Mouse (Mus musculus) CH12.LX (cell line): ENCODE data around the gene Mettl27. TPM values are rescaled to one million over a fixed set of nuclear protein-coding genes. Genes with fewer than 3 reads are reported as not detected.
"Not testable (repeated sequence)": the region's sequence is repeated elsewhere in the genome, so short reads cannot be mapped to it uniquely, and the experiment has no call there.

Experiments used
- DNase-seq: peaks from one replicate; pipeline ENCODE4 v3.0.0-alpha.2; 2013; ENCODE audit errors: extremely low read depth
- H3K27ac ChIP-seq: 2 replicates; pipeline ENCODE4 v1.5.1; 2012; ENCODE audit warnings: low read depth, mild to moderate bottlenecking, control low read depth, moderate library complexity; ENCODE audit not compliant: insufficient read depth
- H3K27me3 ChIP-seq: replicated peaks from 2 replicates; pipeline ENCODE3; 2012; ENCODE audit warnings: inconsistent platforms
- H3K36me3 ChIP-seq, 2 experiments: replicated peaks in 1 of 2; 2 replicates each; pipeline versions ENCODE3 to v1.6.1; 2012; ENCODE audit warnings: inconsistent platforms in 1 of 2, low read length in 1 of 2, mild to moderate bottlenecking in 1 of 2, mixed read lengths in 1 of 2, moderate library complexity in 1 of 2; ENCODE audit not compliant: control insufficient read depth in 1 of 2, insufficient read depth in 1 of 2
- H3K4me1 ChIP-seq, 2 experiments: 2 replicates each; pipeline ENCODE4 v1.6.1; 2012; ENCODE audit warnings: inconsistent platforms in 1 of 2, moderate library complexity in 1 of 2; ENCODE audit not compliant: insufficient read depth in 2 of 2, control insufficient read depth in 1 of 2
- H3K4me2 ChIP-seq: 2 replicates; pipeline ENCODE4 v1.6.1; 2012; ENCODE audit warnings: low read depth, mild to moderate bottlenecking, control low read depth; ENCODE audit not compliant: poor library complexity, insufficient read depth, severe bottlenecking
- H3K4me3 ChIP-seq, 3 experiments: fragments of 150-350 bp in 1 of 3; sonication (generic) in 1 of 3; replicated peaks in 1 of 3; 2 replicates each; pipeline versions ENCODE3 to v1.5.1; 2011 to 2012; ENCODE audit warnings: low read depth in 2 of 3, low read length in 2 of 3, mild to moderate bottlenecking in 2 of 3, moderate library complexity in 2 of 3, control low read depth in 1 of 3, improper control_type of control experiment in 1 of 3, inconsistent platforms in 1 of 3, mixed read lengths in 1 of 3; ENCODE audit not compliant: poor library complexity in 1 of 3
- H3K79me2 ChIP-seq: replicated peaks from 2 replicates; pipeline ENCODE4 v1.6.1; 2012; ENCODE audit warnings: mild to moderate bottlenecking, moderate library complexity; ENCODE audit not compliant: control insufficient read depth, poor library complexity, insufficient read depth, severe bottlenecking; ENCODE audit errors: extremely low read depth
- H3K9ac ChIP-seq: 2 replicates; pipeline ENCODE4 v1.6.1; 2012; ENCODE audit warnings: low read depth, mild to moderate bottlenecking, control low read depth, moderate library complexity; ENCODE audit not compliant: insufficient read depth
- H3K9me3 ChIP-seq: replicated peaks from 2 replicates; pipeline ENCODE3; 2012; ENCODE audit warnings: low read length, inconsistent platforms, mixed read lengths
- BHLHE40 ChIP-seq: IDR thresholded peaks from 2 replicates; pipeline ENCODE4 v1.6.1; 2011; ENCODE audit warnings: mild to moderate bottlenecking, low read depth, low read length, improper control_type of control experiment
- CHD2 ChIP-seq: IDR thresholded peaks from 2 replicates; pipeline ENCODE4 v1.6.1; 2011; ENCODE audit warnings: low read length, improper control_type of control experiment
- CTCF ChIP-seq, 2 experiments: IDR thresholded peaks in 1 of 2; conservative IDR thresholded peaks in 1 of 2; 2 replicates each; pipeline ENCODE4 v1.5.1; 2011 to 2012; ENCODE audit warnings: low read depth in 2 of 2, low read length in 2 of 2, improper control_type of control experiment in 1 of 2, inconsistent platforms in 1 of 2, mild to moderate bottlenecking in 1 of 2, moderate library complexity in 1 of 2
- E2F4 ChIP-seq: IDR thresholded peaks from 2 replicates; pipeline ENCODE4 v1.6.1; 2011; ENCODE audit warnings: low read depth, low read length, improper control_type of control experiment; ENCODE audit not compliant: insufficient replicate concordance
- ELF1 ChIP-seq: IDR thresholded peaks from 2 replicates; pipeline ENCODE4 v1.6.1; 2014; ENCODE audit warnings: low read depth, mild to moderate bottlenecking, inconsistent platforms, low read length, improper control_type of control experiment
- EP300 ChIP-seq: IDR thresholded peaks from 2 replicates; pipeline ENCODE4 v1.6.1; 2011; ENCODE audit warnings: low read length, improper control_type of control experiment
- ETS1 ChIP-seq: conservative IDR thresholded peaks from 2 replicates; pipeline ENCODE4 v1.6.1; 2012; ENCODE audit warnings: low read depth, mild to moderate bottlenecking, inconsistent platforms, low read length, improper control_type of control experiment, moderate library complexity
- GABPA ChIP-seq: IDR thresholded peaks from 2 replicates; pipeline ENCODE4 v1.6.1; 2012; ENCODE audit warnings: low read depth, low read length, improper control_type of control experiment, inconsistent platforms; ENCODE audit not compliant: insufficient replicate concordance
- IRF4 ChIP-seq: IDR thresholded peaks from 2 replicates; pipeline ENCODE4 v1.6.1; 2014; ENCODE audit warnings: low read depth, mild to moderate bottlenecking, inconsistent platforms, low read length, improper control_type of control experiment
- JUN ChIP-seq: IDR thresholded peaks from 2 replicates; pipeline ENCODE4 v1.6.1; 2011; ENCODE audit warnings: low read depth, mild to moderate bottlenecking, low read length, improper control_type of control experiment, moderate library complexity; ENCODE audit not compliant: insufficient read depth
- JUND ChIP-seq: conservative IDR thresholded peaks from 2 replicates; pipeline ENCODE4 v1.6.1; 2011; ENCODE audit warnings: low read depth, low read length, improper control_type of control experiment
- MAFK ChIP-seq: IDR thresholded peaks from 2 replicates; pipeline ENCODE4 v1.6.1; 2011; ENCODE audit warnings: low read length, improper control_type of control experiment; ENCODE audit not compliant: insufficient replicate concordance
- MAX ChIP-seq: IDR thresholded peaks from 2 replicates; pipeline ENCODE4 v1.6.1; 2011; ENCODE audit warnings: low read length, improper control_type of control experiment
- MEF2A ChIP-seq: IDR thresholded peaks from 2 replicates; pipeline ENCODE4 v1.6.1; 2014; ENCODE audit warnings: low read depth, mild to moderate bottlenecking, inconsistent platforms, low read length, improper control_type of control experiment, borderline replicate concordance
- MXI1 ChIP-seq: IDR thresholded peaks from 2 replicates; pipeline ENCODE4 v1.6.1; 2011; ENCODE audit warnings: mild to moderate bottlenecking, low read depth, low read length, improper control_type of control experiment
- NELFE ChIP-seq: IDR thresholded peaks from 2 replicates; pipeline ENCODE4 v1.6.1; 2011; ENCODE audit warnings: low read depth, low read length, improper control_type of control experiment
- PAX5 ChIP-seq: IDR thresholded peaks from 2 replicates; pipeline ENCODE4 v1.6.1; 2012; ENCODE audit warnings: low read length, inconsistent platforms, mixed read lengths
- POLR2AphosphoS2 ChIP-seq: IDR thresholded peaks from 2 replicates; pipeline ENCODE4 v1.6.1; 2011; ENCODE audit warnings: low read depth, low read length, improper control_type of control experiment
- RAD21 ChIP-seq: IDR thresholded peaks from 2 replicates; pipeline ENCODE4 v1.6.1; 2011; ENCODE audit warnings: low read depth, mild to moderate bottlenecking, low read length, improper control_type of control experiment, moderate library complexity
- RCOR1 ChIP-seq: conservative IDR thresholded peaks from 2 replicates; pipeline ENCODE4 v1.6.1; 2012; ENCODE audit warnings: low read depth, mild to moderate bottlenecking, inconsistent platforms, low read length, improper control_type of control experiment
- SMC3 ChIP-seq: IDR thresholded peaks from 2 replicates; pipeline ENCODE4 v1.6.1; 2011; ENCODE audit warnings: low read depth, low read length, improper control_type of control experiment
- USF2 ChIP-seq: conservative IDR thresholded peaks from 2 replicates; pipeline ENCODE4 v1.6.1; 2011; ENCODE audit warnings: low read depth, low read length, improper control_type of control experiment
- ZC3H11A ChIP-seq: IDR thresholded peaks from 2 replicates; pipeline ENCODE4 v1.6.1; 2012; ENCODE audit warnings: low read depth, mild to moderate bottlenecking, inconsistent platforms, low read length, improper control_type of control experiment
- ZKSCAN1 ChIP-seq: IDR thresholded peaks from 2 replicates; pipeline ENCODE4 v1.6.1; 2012; ENCODE audit warnings: low read depth, inconsistent platforms, low read length, improper control_type of control experiment, borderline replicate concordance
- dilution Hi-C: fragments of 300-500 bp; cut with MboI; formaldehyde crosslinking; loops from 2 replicates; pipeline ENCODE4 v1.14.3; 2020; ENCODE audit warnings: low sequenced_read_pairs; ENCODE audit not compliant: extremely low pct_unique_long_range_greater_than_20kb, extremely low pct_ligation_motif_present
- in situ Hi-C: fragments of 300-500 bp; cut with MboI; formaldehyde crosslinking; loops from 3 replicates; pipeline ENCODE4 v1.14.3; 2019; ENCODE audit warnings: low sequenced_read_pairs, low pct_ligation_motif_present, low pct_unique_long_range_greater_than_20kb, mixed read lengths
- polyA plus RNA-seq: library from polyadenylated mRNA; unstranded; fragments of >175 nt; gene quantifications from 2 replicates; pipeline ENCODE4 v1.2.1, GENCODE M21; 2012; ENCODE audit warnings: low read depth; ENCODE audit not compliant: insufficient read length
- total RNA-seq, 2 experiments: library from RNA; depleted of rRNA; stranded (reverse); fragments of 300-350 nt in 1 of 2; fragments of >200 nt in 1 of 2; gene quantifications; 2 replicates each; pipeline ENCODE4 v1.2.3; 2012 to 2014

Mettl27 gene
- total and polyA plus RNA-seq, 3 experiments = 0.73 to 1.9 (median 0.93) TPM

DNA sequence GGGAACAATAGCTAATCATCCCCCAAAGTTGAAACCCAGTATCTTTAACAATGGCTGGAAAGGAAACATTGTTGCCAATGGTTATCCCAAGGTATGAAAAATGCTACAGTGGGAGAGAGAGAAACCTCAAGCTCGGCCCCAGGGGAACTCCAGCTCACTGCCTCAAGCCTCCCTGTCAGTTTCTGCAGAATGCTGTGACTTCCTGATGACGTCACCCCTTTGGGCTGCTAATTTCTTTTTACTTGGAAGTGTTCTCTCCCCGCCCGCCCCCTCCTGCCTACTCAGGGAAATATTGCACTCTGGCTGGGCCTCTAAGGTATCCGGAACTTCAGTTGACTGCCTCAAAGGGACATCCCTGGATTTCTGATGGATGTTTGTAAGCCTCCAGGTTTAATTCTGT, 31.4 kb downstream of the Mettl27 start:
- H3K4me1 ChIP-seq = peaks cover 4 to 39% of the 10 kb centered on the region in 2 experiments; a peak in 3 of 4 replicates
- TF ChIP-seq JUND (0 out of 2 replicates have a peak, but pooled peaks have one; percentile 28), CTCF (conservative IDR thresholded peaks at IDR 0.05 in 1 of 2, IDR thresholded peaks at IDR 0.05 in 1 of 2; ENCODE audit: low read depth in 2 of 2, low read length in 2 of 2) (no peak)
- TF ChIP-seq, all 38 proteins: peak for 1
- Histone ChIP-seq H3K79me2 (no peaks in the 10 kb centered on the region), H3K9ac (no peak overlapping the region), H3K9me3 (no peaks in the 10 kb centered on the region), H3K27ac (no peak overlapping the region), H3K36me3 (no peaks in the 10 kb centered on the region), H3K27me3 (peaks cover 17% of the 10 kb centered on the region), H3K4me2 (no peak overlapping the region), H3K4me3 (no peak overlapping the region)
- no peak for DNase-seq
- dilution Hi-C loops (no loop called here), in situ Hi-C loops (loop anchor here (5.0 kb wide), 1 partner anchor 46 kb away; the partner anchor contains the start of gene Cldn13)

DNA sequence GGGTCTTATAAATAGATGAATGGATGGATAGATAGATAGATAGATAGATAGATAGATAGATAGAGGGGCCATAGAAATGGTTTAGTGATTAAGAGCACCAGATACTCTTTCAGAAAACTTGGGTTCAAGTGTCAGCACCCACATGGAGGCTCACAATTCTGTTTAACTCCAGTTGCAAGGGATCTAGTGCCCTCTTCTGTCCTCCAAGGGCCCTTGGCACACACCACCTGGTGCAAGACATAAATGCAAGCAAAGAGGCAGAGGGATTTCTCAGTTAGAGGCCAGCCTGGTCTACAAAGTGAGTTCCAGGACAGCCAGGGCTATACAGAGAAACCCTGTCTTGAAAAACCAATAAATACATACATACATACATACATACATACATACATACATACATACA, 32.5 kb downstream of the Mettl27 start:
- H3K27ac ChIP-seq, DNase-seq, dilution Hi-C loops, H3K4me2 ChIP-seq, H3K4me3 ChIP-seq, H3K36me3 ChIP-seq, H3K79me2 ChIP-seq, H3K9me3 ChIP-seq, H3K9ac ChIP-seq: not testable (repeated sequence)
- in situ Hi-C loops = loop anchor here (5.0 kb wide), 1 partner anchor 47 kb away; the partner anchor contains the start of gene Cldn13
- peaks cover under 1 to 36% of the 10 kb centered on the region in 2 experiments; a peak in 3 of 4 replicates for H3K4me1 ChIP-seq
- TF ChIP-seq SMC3 (peak; percentile 29; the same call in 1 of the 2 replicates), RAD21 (peak; percentile 32), CTCF (conservative IDR thresholded peaks at IDR 0.05 in 1 of 2, IDR thresholded peaks at IDR 0.05 in 1 of 2; ENCODE audit: low read depth in 2 of 2, low read length in 2 of 2) (peak in 1 of 2 experiments; percentile 49; a peak in 2 of 4 replicates)
- peaks cover 25% of the 10 kb centered on the region for H3K27me3 ChIP-seq

DNA sequence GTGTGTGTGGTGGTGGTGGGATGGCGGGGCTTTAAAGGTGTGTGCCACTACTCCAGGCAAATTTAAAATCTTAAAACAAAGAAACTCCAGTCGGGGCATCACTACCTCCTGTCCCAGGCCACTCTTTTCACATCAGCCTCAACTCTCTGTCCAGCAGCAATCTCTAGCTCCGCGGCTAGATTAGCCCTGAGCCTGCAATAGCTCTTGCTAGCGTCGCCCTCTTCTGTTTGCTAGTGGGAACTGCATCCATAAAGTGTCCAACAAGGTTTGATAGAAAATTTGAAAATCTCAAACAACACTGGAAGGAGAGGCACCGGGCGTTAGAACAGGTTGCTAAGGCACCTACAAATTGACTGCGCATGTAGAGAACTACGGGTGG, 33.3 kb downstream of the Mettl27 start:
- no peaks in the 10 kb centered on the region for H3K9me3 ChIP-seq
- no peaks in the 10 kb centered on the region for H3K79me2 ChIP-seq
- peaks cover 0 to 33% of the 10 kb centered on the region in 2 experiments; a peak in 2 of 4 replicates for H3K4me1 ChIP-seq
- peak; percentile 76 for DNase-seq
- H3K36me3 ChIP-seq = no peaks in the 10 kb centered on the region
- TF ChIP-seq MEF2A (0 out of 2 replicates have a peak, but pooled peaks have one; percentile 31), CTCF (conservative IDR thresholded peaks at IDR 0.05 in 1 of 2, IDR thresholded peaks at IDR 0.05 in 1 of 2; ENCODE audit: low read depth in 2 of 2, low read length in 2 of 2) (peak; percentile 63 to 94), ZKSCAN1 (no peak), USF2 (no peak), GABPA (no peak), SMC3 (peak; percentile 92), JUN (no peak), PAX5 (no peak), IRF4 (no peak), ETS1 (no peak), RAD21 (peak; percentile 82), ZC3H11A (peak; percentile 69; the same call in 1 of the 2 replicates), RCOR1 (no peak), EP300 (no peak), CHD2 (no peak), MAX (no peak), JUND (no peak), BHLHE40 (no peak), ELF1 (peak; percentile 42; the same call in 1 of the 2 replicates), POLR2AphosphoS2 (no peak), NELFE (no peak; the same call in 1 of the 2 replicates), MAFK (no peak), E2F4 (no peak), MXI1 (no peak)
- in situ Hi-C loops (no loop called here), dilution Hi-C loops (no loop called here)
- H3K27ac ChIP-seq = no peak overlapping the region
- peaks cover 28% of the 10 kb centered on the region for H3K27me3 ChIP-seq
- no peak overlapping the region for H3K4me3 ChIP-seq
- peak overlapping the region; percentile 15; the same call in 1 of the 2 replicates for H3K9ac ChIP-seq
- peak overlapping the region; percentile 91 for H3K4me2 ChIP-seq
